Mouse (Mus musculus): Measurements from ENCODE around the gene Rnaseh1. TPM values are rescaled to one million over a fixed set of nuclear protein-coding genes. Genes with fewer than 3 reads are reported as not detected.

Gene Rnaseh1
- total and polyA plus RNA-seq, 3 experiments, result 4.0 to 14.7 (median 9.5) TPM

Small RNAs within 50 kb of the gene (microRNA-seq; reads per million reads assigned to microRNA genes)
- 0.22 to 0.41 reads per million in 2 experiments for gene Mir6937

Other genes with a start within 250 kb of the Rnaseh1 start
- gene Dcdc2c, start 97.2 kb upstream of the Rnaseh1 start, total RNA-seq (2021), result under 1 TPM in 1 of 2 experiments, not detected in 1; 0.20 TPM
- gene Dcdc2c, start 97.2 kb upstream of the Rnaseh1 start, polyA plus RNA-seq (2012; rRNA removed), result not detected in 2 replicates
- gene Allc, start 67.1 kb upstream of the Rnaseh1 start, total RNA-seq (2021), result not detected
- not detected in 2 replicates for gene Allc, start 67.1 kb upstream of the Rnaseh1 start, polyA plus RNA-seq (2012; rRNA removed)
- 1 to 10 TPM; 4.1 to 4.5 TPM for gene Colec11, start 26.2 kb upstream of the Rnaseh1 start, total RNA-seq (2021)
- gene Colec11, start 26.2 kb upstream of the Rnaseh1 start, polyA plus RNA-seq (2012; rRNA removed), result 1.9 and 2.2 TPM in 2 replicates
- gene Rps7, start 13.6 kb upstream of the Rnaseh1 start, total RNA-seq (2021), result 100 to 1,000 TPM; 166 to 524 TPM
- 79.2 and 83.3 TPM in 2 replicates for gene Rps7, start 13.6 kb upstream of the Rnaseh1 start, polyA plus RNA-seq (2012; rRNA removed)
- 10 to 100 TPM; 80.5 to 83.4 TPM for gene Adi1, start 25.6 kb downstream of the Rnaseh1 start, total RNA-seq (2021)
- 10.6 and 12.3 TPM in 2 replicates for gene Adi1, start 25.6 kb downstream of the Rnaseh1 start, polyA plus RNA-seq (2012; rRNA removed)
- 10 to 100 TPM; 32.7 to 39.2 TPM for gene Trappc12, start 100.9 kb downstream of the Rnaseh1 start, total RNA-seq (2021)
- 18.1 and 22.6 TPM in 2 replicates for gene Trappc12, start 100.9 kb downstream of the Rnaseh1 start, polyA plus RNA-seq (2012; rRNA removed)
- gene Eipr1, start 102.2 kb downstream of the Rnaseh1 start, total RNA-seq (2021), result 10 to 100 TPM; 21.8 to 23.5 TPM
- 23.1 TPM in 2 replicates for gene Eipr1, start 102.2 kb downstream of the Rnaseh1 start, polyA plus RNA-seq (2012; rRNA removed)

Data from adrenal gland, adult 2 months (tissue).